Mouse (Mus musculus) NIH3T3 (cell line): ENCODE measurements around the gene Cc2d2b.

ENCODE experiments used
- DNase-seq: peaks from one replicate; pipeline ENCODE4 v3.0.0-alpha.2; 2012; ENCODE audit warnings: low read depth

Cc2d2b gene

DNA sequence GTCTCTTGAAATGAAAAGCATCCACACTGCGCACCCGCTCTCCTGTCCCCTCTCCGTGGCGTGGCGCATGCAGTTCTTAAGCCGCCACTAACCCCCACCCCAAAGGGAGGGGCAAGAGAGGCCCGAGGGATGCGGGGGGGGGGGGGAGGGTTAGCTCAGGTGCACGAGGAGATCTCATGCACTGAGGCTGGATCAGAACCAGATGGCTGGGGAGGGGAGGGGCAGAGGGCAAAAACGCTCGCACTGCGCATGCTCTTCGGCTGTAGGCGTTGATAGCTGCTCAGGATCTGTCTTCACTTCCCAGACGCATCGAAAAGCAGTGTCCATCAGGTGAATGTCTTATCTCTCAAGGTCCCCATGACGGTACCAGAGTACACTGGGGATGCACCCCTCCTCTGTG, at the start of gene Cc2d2b:
Gene Cc2d2b (plus strand): TSS at position 195 of the 400 bp plus-strand sequence.
- DNase-seq = no peak

DNA sequence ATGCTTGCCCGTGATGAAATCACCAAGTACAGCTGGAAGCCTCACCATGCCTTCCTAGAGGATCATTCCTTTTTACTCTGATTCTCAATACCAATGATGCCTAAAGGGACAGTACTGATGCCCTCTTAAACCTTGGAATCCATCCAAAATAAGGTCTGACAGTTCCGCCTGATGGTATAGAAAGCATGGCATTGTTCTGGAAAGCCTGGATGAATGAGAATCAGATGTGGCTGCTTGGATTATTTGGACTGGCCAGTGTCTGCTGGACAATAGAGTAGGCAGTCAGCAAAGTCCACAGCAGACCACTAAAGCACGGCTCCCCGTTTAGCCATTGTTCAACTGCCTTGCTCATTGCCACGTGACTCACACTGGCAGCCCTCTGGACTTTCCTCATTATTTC, 48.7 kb upstream of the Cc2d2b start:
- DNase-seq = no peak

DNA sequence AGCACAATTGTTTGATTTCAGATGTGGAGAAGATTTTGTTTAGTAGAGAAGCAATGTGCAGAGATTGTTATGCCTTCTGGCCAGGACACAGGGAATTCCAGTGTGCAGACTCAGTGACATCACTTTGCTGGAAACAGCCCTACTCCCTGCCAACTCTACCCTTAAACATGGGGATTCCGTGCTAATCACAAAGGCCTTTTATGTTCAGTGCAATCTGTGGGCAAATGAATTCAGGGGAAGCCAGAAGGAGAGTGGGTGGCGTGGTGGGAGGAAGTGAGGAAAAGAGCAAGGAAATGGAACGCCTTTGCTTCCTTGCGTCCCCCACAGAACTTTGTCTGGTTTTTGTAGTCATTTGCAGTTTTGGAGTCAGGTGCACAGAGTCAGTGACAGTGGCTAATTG, 46.1 kb upstream of the Cc2d2b start:
- no peak for DNase-seq

- DNase-seq = no peak
Observed at GRCm38 (mm10) chr19:40712889-40713628, 35.5 kb upstream of the Cc2d2b start.

- DNase-seq = no peak
Observed at GRCm38 (mm10) chr19:40714700-40715099, 33.9 kb upstream of the Cc2d2b start.

- DNase-seq = no peak
Observed at GRCm38 (mm10) chr19:40716981-40717380, 31.6 kb upstream of the Cc2d2b start.

- DNase-seq = no peak
Observed at GRCm38 (mm10) chr19:40719439-40720105, 29.0 kb upstream of the Cc2d2b start.

DNA sequence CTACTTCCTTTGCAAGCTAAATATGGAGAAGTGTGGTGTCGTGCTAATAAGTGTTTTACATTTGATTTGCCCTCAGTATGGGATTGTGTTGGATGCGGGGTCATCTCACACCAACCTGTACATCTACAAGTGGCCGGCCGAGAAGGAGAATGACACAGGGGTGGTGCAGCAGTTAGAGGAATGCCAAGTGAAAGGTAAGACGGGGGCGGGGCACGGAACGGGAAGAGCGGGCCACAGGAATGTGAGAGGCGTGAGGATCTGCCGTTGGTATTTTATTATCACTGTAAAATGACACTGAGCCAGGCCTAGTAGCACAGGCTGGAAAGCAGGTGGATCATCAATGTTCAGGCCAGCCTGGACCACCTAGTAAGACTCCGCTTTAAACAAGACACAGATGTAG, 28.2 kb upstream of the Cc2d2b start:
- no peak for DNase-seq

DNA sequence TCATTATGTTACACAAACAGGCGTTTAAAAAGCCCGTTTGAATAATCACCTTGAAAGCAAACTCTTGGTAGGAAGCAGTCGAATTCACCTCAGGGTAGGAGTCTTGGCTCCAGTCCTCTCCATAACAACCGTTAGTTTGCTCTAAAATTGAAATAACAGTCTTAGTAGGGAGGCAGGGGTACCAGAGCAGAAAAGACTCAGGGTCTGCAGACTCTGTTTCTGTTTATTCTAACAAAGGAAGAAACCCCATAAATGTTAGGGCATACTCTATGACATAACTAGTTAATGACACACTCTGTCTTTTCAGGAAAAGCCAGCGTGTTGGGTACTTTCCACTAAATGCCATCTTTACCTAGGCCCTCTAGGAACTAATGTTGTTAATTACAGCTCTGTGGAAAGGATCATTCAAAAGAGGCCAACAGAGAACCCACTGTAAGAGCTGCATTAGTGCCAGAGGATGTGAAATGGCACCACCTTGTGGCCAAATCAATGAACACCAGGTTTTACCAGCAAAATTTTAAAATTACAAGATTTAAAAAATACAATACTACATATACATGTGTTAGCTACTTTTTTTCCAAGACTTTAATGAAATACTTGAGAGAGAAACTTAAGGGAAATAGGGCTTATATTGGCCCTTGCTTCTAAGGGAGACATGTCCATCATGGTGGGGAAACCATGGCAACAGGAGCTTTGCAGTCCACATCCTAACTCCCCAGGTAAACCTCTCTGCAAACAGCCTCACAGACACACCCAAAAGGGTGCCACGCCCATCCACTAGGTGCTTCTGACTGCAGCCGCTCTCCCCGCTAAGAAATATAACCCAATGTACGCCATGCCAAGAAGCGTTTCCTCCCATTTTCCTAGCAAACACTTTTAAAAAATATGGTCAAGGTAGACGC, 26.2 kb upstream of the Cc2d2b start:
- peak; percentile 86 for DNase-seq

DNA sequence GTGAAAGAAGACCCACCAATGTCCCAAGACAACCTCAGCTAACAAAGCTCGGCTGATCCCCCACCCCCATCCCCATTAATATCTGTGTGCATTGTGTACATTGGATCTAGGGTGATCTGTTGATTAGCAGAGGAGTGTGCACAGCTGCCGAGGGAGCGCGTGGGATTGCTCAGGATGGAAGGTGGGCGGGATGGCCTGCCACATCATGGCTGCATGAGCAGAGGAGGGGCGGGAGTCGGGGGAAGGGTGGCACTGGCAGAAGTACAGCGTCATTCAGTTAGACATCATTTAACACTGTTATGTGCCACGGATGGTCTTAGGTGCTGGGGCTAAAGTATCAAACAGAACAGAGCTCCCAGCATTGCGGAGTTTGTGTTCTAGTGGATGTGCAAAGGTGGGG, 25.0 kb upstream of the Cc2d2b start:
- DNase-seq = no peak

- DNase-seq = no peak
Observed at GRCm38 (mm10) chr19:40726148-40726547, 22.4 kb upstream of the Cc2d2b start.

DNA sequence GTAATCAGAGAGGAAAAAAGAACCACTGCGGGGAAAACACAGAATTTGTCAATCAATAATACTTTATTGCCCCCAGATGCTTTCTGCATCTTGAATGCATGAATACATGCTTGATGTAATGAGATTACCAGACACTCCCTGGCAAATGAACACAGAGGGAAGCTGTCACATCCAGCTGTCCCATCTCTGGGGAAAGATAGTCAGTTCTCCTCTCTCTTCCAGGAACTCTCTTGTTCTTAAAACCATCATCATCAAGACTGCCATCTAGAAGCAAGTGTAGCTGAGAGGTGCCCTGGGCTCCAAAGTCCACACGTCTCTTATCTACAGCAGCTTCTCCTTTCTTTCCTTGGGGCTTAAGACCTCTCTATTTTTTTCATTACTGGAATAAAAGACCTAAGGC, 21.9 kb upstream of the Cc2d2b start:
- DNase-seq = no peak

GRCm38 (mm10) chr19:40728213-40728612, 20.3 kb upstream of the Cc2d2b start:
- DNase-seq = no peak

GRCm38 (mm10) chr19:40728732-40729420, 19.7 kb upstream of the Cc2d2b start:
- no peak for DNase-seq

GRCm38 (mm10) chr19:40733409-40733808, 15.1 kb upstream of the Cc2d2b start:
- no peak for DNase-seq

DNA sequence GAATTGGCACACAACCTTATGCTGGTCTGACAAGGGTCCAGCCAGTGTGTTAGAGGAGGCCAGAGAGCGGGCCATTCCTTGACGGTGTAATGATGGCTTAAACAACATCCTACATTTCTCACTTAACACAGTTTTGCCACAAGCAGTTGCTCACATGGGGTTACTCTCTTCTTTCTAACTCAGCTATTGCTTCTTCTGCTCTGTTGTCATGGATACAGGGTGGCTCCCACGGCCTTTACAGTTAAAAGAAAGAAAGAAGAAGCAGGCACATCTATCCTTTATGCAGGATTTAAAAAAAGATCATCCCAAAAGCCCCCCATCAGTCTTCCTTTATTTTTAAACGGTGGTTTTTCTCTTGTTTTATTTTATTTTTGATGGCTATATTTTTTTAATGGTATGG, 14.7 kb upstream of the Cc2d2b start:
- no peak for DNase-seq

DNA sequence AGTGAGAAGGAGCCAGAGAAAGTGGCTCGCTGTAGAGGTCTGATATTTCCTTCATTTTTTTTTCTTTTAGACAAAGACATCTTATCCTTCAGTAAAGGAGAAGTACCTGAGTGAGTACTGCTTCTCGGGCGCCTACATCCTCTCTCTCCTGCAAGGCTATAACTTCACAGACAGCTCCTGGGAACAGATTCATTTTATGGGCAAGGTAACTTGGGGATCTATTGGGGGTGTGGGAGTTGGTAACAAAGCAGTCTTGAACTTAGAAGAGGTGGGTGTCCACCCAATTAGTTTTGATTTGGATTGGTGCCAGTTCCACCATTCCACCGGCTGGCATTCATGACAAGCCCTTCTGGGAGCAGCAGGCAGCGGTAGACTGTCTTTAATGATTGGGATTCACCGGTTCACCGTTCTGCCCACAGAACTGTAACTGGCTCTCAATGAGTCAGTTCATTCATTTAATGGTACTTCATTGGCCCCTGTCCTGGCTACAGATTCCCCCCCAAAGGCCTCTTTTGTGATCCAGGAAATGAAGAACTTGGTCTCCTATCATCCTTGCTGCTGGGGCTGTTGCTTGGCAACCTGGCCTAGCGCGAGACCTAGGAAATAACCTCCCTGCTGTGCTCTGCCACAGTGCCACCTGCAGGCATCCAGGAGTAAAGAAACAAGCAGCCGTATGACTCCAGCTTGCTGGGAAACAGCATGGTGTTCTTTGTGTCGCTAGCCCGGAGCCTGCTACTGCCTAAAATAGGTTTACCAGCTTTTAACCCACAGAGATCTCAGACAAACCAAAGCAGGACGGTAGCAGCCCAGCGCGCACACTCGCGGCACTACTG, 11.7 kb upstream of the Cc2d2b start:
- peak; percentile 62 for DNase-seq

DNA sequence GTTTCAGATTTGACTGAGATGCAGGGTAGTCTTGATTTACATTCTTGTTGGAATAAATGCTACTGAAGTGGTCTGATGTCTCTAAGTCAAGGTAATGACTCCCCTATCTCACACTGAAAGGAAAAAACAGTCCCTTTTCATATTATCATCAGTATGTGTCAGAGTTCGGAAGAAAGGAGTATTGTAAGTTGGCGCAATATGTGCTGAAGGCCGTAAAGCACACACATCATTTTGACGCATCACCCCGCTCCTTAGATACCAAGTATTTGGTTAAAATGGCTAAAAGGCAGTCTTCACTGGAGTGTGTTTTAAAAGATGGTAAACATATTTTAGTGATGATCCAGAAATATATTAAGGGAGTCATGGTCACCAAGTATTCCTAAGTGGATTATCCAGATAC, 10.9 kb upstream of the Cc2d2b start:
- DNase-seq = no peak

DNA sequence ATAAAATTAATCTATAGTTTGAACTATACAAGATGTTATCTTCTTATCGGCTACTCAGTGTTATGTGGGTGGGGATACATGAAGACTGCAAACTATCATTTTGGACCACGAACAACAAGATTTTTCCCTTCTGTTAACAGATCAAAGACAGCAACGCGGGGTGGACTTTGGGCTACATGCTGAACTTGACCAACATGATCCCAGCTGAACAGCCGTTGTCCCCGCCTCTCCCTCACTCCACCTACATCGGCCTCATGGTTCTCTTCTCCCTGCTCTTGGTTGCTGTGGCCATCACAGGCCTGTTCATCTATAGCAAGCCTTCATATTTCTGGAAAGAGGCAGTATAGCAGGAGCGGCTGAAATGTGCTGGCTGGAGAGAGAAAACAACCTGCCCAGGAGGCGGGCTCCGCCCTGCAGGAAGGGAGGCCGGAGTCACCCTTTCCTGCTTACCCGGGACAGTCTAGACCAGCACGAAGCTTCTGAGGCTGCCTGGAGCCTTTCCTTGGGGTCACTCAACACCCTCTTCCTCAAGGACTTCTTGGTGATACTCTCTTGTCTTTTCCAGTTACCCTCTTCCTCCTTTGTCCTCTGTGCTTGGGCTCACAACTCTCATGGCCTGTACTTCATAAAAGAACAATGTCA, 9.7 kb upstream of the Cc2d2b start:
- no peak for DNase-seq

DNA sequence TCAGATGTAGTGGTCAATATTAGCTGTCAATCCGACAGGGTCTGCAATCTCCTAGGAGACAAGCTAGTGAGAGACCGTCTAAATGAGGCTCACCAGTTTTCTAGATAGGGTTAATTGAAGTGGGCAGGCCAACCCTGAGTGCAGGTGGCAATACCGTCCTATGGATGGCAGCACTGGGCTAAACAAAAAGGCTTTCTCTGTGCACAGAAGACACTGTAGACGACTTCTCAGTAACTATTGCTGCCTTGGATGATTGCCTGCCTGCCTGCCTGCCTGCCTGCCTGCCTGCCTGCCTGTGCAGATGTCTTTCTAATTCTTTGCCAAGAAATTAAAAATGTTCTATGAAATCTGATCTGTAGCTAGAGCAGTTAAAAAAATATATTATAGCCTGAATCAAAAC, 1.9 kb upstream of the Cc2d2b start:
- DNase-seq = peak; percentile 29

DNA sequence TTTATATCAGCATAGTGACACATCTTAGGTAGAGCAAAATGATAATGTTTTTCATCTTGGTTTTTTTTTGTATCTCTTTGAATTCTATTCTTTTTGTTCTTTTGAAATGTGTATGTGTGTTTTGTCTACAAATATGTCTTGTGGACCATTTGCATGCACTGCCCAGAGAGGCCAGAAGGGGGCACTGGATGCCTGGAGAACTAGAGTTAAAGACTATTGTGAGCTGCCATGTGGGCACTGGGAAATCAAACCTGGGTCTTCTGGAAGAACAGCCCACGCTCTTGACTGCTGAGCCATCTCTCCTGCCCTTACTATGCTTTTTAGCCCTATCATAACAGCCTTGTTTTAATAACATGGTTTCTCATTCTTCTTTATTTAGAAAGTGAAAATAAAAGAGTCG, 5.8 kb downstream of the Cc2d2b start:
- peak; percentile 61 for DNase-seq
